Mouse (Mus musculus) thymus, adult 18-20 months (tissue): ENCODE measurements around the gene Il13ra1.

Experiments used
- DNase-seq, 2 experiments: peaks; one replicate each; pipeline ENCODE4 v3.0.0; 2022; ENCODE audit warnings: mixed read lengths in 2 of 2

Il13ra1 gene

DNA sequence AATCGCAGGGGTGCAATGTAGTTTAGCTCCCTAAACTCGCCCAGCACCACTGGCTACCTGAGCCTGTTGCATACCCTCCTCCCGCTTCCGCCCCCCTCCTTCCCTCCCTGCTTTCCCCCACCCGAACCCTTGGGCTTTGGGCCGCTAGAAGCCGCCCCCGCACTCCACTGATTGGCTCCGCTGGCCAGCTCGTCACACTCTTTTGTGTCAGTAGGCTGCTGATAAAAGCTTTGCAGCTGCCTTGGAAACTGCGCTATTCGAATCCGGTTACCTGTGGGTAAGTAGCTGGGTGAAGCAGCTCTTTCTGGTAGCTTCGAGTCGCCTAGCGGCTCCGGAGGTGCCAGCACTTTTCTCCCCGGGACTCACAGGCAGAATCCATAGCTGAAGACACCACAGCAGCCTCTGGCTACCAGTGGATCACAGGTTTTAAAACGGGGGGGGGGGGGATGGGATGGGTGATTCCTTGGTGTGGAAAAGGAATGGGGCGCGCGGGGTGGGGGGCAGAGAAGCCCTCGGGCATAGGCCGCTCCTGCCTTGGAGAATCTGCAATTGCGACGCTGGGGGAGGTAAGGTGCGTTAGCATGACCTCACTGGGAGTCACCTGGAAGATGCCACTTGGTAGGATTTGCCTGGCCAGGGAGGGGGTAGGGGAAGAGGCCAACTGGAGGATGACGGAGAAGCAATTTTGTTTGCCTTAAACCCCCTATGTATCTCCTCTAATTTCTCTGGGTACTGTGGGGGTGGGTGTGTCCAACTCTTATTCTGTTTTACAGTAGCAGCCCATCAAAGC is 84.0 kb downstream of the Il13ra1 start, which contains the start of gene Zcchc12:
Zcchc12 (plus strand) TSS at position 169 of the 790 bp plus-strand sequence.
- DNase-seq, result peak; percentile 39 to 65

DNA sequence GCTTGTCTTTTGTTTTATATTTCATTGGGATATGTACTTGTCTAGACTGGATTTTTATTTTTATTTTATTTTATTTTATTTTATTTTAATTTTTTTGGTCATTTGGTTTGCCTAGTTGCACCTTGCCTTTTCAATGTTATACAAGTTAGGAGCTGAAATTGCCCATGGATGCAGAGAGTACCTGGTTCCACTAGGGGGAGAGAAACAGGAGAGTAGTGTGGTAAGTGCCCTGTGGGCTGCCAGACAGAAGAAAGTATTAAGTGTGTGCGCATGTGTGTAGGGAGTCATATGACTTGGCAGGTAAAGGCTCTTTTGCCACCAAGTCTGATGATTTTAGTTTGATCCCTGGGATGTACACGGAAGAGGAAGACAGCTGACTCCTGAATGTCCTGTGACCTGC is 97.6 kb downstream of the Il13ra1 start:
- DNase-seq, result no peak

DNA sequence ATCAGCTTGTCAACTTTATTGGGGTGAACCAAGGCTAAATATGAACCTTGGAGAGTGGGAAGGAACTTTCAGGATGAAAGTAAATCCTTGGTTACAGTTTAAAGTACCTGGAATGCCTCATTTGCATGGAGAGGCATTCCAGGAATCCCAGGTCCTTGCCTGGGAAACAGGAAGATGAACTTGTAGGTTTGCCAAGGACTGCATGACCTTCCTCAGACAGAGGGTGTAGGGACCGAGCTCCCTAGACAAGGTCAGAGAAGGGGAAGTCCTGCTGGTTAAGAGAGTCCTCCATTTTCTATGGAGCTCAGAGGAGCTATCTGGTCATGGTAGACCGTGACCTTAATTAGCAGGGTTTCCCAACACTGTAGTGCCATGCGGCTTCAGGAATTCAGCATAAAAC is 99.3 kb downstream of the Il13ra1 start:
- no peak for DNase-seq
